Mouse (Mus musculus): ENCODE measurements around the gene Tenm2.

- TF ChIP-seq POLR2A (IDR thresholded peaks at IDR 0.05; ENCODE audit: low read depth, low read length): no peak
- no peak for TF ChIP-seq CTCF (conservative IDR thresholded peaks at IDR 0.05; ENCODE audit: insufficient read depth, insufficient read length, low read depth, low read length)
Observed at GRCm38 (mm10) chr11:36214589-36214988, 1021.2 kb downstream of the Tenm2 start.

Data from kidney, adult 2 months (tissue).